Mouse (Mus musculus) CD4-positive, CD25-positive, alpha-beta regulatory T cell, adult 9 weeks (primary cell): ENCODE data around the gene Bcat1. TPM values are rescaled to one million over a fixed set of nuclear protein-coding genes. Genes with fewer than 3 reads are reported as not detected.

ENCODE experiments used
- polyA plus RNA-seq: library from polyadenylated mRNA; unstranded; fragments of 100-300 nt; shearing (Covaris generic); gene quantifications from one replicate; pipeline ENCODE4 v1.2.1, GENCODE M21; 2017

Bcat1 gene
- polyA plus RNA-seq = 8.9 TPM

GRCm38 (mm10) chr6:145075548-145076224 lies at the start of gene Bcat1:
TSS of gene Bcat1 (minus strand) at chr6:145076184.

GRCm38 (mm10) chr6:145115476-145116097 lies 39.6 kb upstream of the Bcat1 start, which contains the start of gene Lrmp:
TSS of gene Lrmp (plus strand) at chr6:145115653.

Other genes with a start within 250 kb of the Bcat1 start
- gene Lrmp, start 39.5 kb upstream of the Bcat1 start, polyA plus RNA-seq = 270 TPM
- gene Casc1, start 134.8 kb upstream of the Bcat1 start, polyA plus RNA-seq = 0.56 TPM
- gene Etfrf1, start 134.9 kb upstream of the Bcat1 start, polyA plus RNA-seq = 30.3 TPM
- 11.6 TPM for gene Kras, start 174.1 kb upstream of the Bcat1 start, polyA plus RNA-seq